Mouse (Mus musculus) spleen, postnatal 4 days (tissue): ENCODE measurements around the gene Natd1.
"Not testable (repeated sequence)": the region's sequence is repeated elsewhere in the genome, so short reads cannot be mapped to it uniquely, and the experiment has no call there.

ENCODE experiments used
- DNase-seq, 2 experiments: peaks; one replicate each; pipeline ENCODE4 v3.0.0; 2022; ENCODE audit warnings: low spot score in 2 of 2

Gene Natd1

GRCm38 (mm10) chr11:60889861-60890260 lies 24.7 kb downstream of the Natd1 start:
- DNase-seq, result no peak

- not testable (repeated sequence) for DNase-seq
These were observed 27.6 kb downstream of the Natd1 start for GRCm38 (mm10) chr11:60886986-60887385.

DNA sequence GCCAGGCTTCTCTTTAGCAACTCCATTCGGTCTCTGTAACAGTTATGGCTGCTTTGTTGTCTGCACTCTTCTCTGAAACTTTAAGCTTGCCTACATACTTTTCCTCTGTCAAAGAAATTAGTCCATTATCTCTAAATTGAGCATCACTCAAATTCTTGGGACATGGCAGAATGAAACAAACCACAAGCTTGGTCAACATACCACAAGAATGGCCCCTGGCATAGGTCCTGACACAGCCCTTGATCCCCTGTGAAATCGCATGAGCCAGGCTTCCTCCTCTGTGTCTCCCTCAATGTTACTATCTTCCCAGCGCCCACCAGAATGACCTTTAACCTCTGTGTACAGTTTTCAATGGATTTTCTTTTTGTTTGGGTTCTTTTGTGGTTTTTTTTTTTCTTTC lies 32.2 kb downstream of the Natd1 start:
- DNase-seq, result no peak

DNA sequence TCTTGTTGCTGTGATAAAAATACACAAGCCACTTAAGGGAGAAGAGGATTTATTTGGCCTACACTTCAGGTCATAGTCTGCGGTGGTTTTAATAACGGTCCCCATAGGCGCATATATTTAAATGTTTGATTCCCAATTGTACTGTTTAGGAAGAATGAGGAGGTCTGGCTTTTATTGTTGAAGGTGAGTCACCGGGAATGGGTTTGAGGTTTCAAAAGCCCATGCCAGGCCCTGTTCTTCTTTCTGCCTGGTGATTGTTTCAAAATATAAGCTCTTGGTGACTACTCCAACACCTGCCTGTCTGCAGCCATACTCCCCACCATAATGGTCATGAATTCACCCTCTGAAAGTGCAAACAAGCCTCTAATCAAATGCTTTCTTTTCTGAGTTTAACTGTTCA lies 34.0 kb downstream of the Natd1 start:
- no peak for DNase-seq

GRCm38 (mm10) chr11:60879423-60879822 lies 35.1 kb downstream of the Natd1 start:
- peak; percentile 63 to 75 for DNase-seq

DNA sequence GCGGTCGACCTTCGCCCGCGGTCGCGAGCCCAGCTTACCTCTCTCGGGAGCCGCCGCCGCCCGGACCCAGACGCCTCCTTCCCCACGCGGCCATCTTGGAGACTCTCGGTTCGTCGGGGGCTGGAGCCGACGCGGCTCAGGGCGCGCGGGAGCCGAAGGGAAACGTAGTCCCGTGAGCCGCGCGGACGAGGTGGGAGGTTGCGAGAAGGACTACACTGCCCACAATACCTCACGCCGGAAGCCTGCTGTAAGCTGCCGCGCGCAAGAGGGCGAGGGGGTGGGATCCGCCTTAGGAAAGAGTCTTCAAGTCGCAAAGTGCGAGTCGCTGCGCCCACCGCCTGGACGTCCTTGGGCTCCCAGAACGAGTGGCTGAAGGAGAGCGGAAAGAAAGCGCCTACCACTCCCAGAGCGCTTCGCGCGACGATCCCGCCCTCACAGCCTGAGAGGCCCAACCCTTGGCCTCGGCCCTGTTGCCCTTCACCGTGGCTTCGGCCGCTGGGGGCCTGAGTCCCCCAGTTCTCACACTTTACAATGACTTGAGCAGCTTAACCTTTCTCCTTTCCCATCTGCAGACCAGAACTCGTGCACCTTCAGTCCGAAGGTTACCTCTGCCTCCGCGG lies 35.8 kb downstream of the Natd1 start, which contains the start of gene Tmem11:
Tmem11 (minus strand) TSS at position 598 of the 620 bp plus-strand sequence.
- peak; percentile 92 to 96 for DNase-seq

GRCm38 (mm10) chr11:60878056-60878612 lies 36.4 kb downstream of the Natd1 start:
- DNase-seq, result peak in 1 of 2 experiments; percentile 60

DNA sequence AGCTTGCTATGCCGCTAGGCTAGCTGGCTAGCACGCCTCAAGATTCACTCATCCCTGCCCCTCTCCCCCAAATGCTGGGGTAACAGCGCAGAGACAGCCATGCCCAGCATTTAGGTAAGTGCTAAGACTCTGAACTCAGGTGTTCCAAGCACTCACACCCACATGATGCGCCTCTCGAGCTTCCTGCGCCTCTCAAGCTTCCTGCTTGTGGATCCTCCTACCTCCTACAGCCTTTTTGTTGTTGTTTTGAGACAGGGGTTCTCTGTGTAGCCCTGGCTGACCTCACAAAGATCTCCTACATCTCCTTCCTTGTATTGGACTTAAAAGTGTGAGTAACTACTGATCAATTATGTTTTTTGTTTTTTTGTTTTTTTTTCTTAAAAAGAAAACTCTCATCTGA lies 41.4 kb downstream of the Natd1 start:
- DNase-seq, result no peak

- DNase-seq, result no peak
These were observed 43.1 kb downstream of the Natd1 start for GRCm38 (mm10) chr11:60871409-60871808.

DNA sequence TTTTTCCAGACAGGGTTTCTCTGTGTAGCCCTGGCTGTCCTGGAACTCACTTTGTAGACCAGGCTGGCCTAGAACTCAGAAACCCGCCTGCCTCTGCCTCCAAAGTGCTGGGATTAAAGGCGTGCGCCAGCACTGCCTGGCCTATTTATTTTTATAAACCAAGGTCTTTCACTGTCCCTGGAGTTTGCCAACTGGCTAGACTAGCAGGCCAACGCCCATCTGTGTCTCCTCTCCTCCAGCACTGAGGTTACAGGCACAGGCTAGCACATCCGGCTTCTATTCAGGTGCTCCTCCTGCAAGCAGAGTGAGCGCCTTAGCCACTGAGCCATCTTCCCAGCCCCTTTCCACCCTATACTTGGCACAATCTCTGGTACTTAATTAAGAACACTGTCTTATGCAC lies 45.1 kb downstream of the Natd1 start:
- not testable (repeated sequence) for DNase-seq

DNA sequence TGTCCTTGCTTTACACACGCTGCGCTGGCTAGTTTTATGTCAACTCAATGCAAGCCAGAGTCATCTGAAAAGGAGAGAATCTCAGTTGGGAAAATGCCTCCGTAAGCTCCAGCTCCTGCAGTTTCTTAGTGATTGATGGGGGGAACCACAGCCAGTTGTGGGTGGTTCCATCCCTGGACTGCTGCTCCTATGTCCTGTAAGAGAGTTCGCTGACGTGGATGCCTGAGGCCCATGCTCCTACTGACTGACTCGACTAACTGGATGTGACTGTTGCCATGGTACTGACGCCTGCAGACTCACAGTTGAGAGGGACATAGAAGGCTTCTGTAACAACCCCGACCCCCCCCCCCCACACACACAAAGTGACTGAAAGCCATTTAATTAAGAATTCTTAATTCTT lies 46.6 kb downstream of the Natd1 start:
- peak in 1 of 2 experiments; percentile 45 for DNase-seq

DNA sequence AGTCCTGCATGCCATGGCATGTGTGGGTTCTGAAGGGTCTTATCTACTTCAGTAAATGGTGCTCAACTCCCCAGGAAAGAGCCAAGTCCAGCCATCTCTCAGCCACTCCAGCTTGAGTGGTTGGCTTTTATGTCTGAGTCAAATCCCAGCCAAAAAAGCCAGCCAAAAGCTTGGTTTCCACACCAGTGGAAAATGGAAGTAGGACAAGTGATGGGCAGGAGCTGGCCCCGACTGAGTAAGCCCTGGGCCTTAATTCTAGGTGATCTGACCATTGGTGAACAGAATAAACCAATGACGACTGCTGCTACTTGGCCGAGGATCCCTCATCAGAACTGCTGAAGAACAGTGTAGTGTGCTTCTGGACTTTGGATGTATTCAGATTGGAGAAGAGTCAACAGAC lies 47.1 kb downstream of the Natd1 start:
- no peak for DNase-seq

DNA sequence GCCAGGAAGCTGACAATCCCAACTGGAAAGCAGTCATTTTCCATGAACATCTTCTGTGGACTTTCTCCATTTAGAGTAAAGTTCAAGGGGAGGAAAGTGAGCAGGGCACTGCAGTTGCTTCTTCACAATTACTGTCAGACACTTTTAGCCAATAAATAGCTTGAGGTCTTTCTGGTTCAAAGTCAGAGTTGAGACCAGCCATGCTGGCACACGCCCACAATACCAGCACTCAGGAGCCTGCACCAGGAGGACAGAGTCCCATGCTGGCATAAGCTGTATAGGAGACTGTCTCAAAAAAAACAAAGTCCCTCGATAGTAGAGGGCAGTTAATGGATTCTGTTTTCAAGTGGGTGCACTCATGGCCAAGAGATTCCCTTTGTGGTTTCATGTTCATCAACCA lies 48.5 kb downstream of the Natd1 start:
- DNase-seq, result no peak

DNA sequence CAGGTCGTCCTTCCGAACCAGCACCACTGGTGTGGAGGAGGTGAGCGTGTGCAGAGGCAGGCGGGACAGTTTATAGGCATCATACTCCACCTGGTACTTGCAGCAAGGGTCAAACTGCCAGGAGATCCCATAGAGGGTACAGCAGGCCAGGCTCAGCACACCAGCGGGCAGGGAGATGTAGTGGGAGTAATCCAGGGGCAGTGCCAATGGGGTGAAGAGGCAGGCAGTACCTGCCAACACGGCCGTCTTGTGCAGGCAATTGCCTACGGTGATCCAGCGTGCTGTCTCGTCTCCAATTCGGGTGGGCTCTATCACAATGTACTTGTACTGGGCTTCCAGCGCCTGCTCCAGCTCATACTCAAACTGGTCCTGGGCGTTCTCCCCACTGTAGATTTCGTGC lies 49.6 kb downstream of the Natd1 start:
- DNase-seq, result no peak

DNA sequence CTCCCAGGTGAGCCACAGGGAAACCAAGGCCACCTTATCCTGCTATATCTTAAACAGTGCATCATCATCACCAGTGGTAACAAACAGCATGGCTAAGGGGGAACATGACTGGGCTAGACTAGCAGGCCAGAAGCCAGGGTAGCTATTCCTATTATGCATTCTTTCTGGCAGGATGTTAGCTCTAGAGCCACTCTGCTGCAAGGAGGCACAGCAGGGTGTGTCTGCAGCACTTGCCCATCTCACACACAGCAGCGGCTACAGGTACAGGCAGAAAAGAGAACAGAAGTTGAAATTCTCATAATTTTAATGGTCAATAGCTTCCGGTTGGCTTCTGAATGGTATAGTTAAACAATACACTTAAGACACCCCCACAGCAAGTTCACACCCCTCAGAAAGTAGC lies 50.4 kb downstream of the Natd1 start:
- peak in 1 of 2 experiments; percentile 44 for DNase-seq

DNA sequence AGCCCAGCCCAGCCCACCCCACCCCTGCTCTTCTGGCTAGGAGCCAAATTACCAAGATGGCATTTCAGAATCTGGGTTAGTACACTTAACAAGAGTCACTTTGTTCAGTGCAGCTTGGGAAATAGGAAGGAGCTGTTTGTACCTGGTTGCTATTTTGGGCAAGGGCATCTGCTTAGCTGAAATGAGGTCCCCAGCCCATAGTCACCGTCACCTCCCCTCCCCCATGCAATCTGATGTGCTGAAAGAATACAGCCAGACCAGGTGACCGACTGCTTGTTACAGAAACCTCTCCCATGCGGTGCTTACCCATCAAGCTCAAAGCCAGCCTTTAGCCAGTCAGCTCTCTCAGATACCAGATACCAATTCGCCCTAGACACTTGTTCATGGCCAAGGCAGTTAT lies 51.4 kb downstream of the Natd1 start:
- DNase-seq, result no peak

DNA sequence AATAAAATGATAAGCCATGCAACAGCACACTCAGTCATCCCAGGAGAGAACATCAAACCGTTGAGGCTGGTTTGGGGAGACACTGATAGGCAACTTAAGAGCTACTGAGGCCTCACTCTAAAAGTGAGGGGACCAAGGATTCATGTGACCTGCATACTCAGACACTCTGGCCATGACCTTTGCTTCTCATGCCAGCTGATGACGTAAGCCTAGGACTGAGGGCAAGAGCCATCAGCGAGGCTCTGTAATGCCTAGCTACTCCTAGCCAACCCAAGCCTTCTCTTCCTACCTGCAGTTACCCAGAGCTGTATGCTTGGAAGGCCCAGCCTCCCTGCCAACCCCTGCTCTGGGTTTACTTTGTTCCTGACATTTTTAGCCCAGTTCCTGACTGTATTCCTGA lies 52.6 kb downstream of the Natd1 start:
- no peak for DNase-seq

- no peak for DNase-seq
These were observed 58.0 kb downstream of the Natd1 start for GRCm38 (mm10) chr11:60856587-60856986.
